Mouse (Mus musculus) limb, embryonic 12.5 days (tissue): Measurements from ENCODE around the gene Akt3. TPM values are rescaled to one million over a fixed set of nuclear protein-coding genes. Genes with fewer than 3 reads are reported as not detected.

Experiments used
- ATAC-seq: fragments of 200-750 bp; cut with Nextera tagmentation; 2 replicates; pipeline ENCODE4 v1.8.0; 2017; ENCODE audit warnings: low read depth, moderate TSS enrichment; ENCODE audit not compliant: insufficient number of reproducible peaks, insufficient read depth, low FRiP score, low TSS enrichment
- H3K27ac ChIP-seq: fragments of 300-500 bp; sonication (generic); 2 replicates; pipeline ENCODE4 v1.5.1; 2016; ENCODE audit warnings: mild to moderate bottlenecking, moderate library complexity
- H3K27me3 ChIP-seq: fragments of 300-500 bp; sonication (generic); 2 replicates; pipeline ENCODE4 v1.6.1; 2016; ENCODE audit warnings: mild to moderate bottlenecking, moderate library complexity
- H3K36me3 ChIP-seq: fragments of 300-500 bp; sonication (generic); 2 replicates; pipeline ENCODE4 v1.6.1; 2016; ENCODE audit warnings: mild to moderate bottlenecking, moderate library complexity
- H3K4me1 ChIP-seq: fragments of 300-500 bp; sonication (generic); replicated peaks from 2 replicates; pipeline ENCODE4 v1.6.1; 2016
- H3K4me2 ChIP-seq: fragments of 300-500 bp; sonication (generic); 2 replicates; pipeline ENCODE4 v1.6.1; 2016; ENCODE audit warnings: mild to moderate bottlenecking, moderate library complexity
- H3K4me3 ChIP-seq: fragments of 300-500 bp; sonication (generic); replicated peaks from 2 replicates; pipeline ENCODE4 v1.5.1; 2016; ENCODE audit warnings: mild to moderate bottlenecking
- H3K9ac ChIP-seq: fragments of 300-500 bp; sonication (generic); replicated peaks from 2 replicates; pipeline ENCODE4 v1.6.1; 2016; ENCODE audit warnings: mild to moderate bottlenecking, moderate library complexity
- H3K9me3 ChIP-seq: fragments of 300-500 bp; sonication (generic); 2 replicates; pipeline ENCODE4 v1.6.1; 2016; ENCODE audit warnings: mild to moderate bottlenecking, moderate library complexity
- whole genome bisulfite sequencing: fragments of 180-500 bp; shearing (Covaris S2); methylation state at CpG from one replicate; pipeline ENCODE4 v1.1.7; 2016; 5-methylcytosine and 5-hydroxymethylcytosine counted together
- polyA plus RNA-seq: library from polyadenylated mRNA; unstranded; fragments of >200 nt; fragmentation: Nextera tagmentation; extraction: Ambion mirVana; gene quantifications from 2 replicates; pipeline ENCODE4 v1.2.1, GENCODE M21; 2016

The Akt3 gene
- polyA plus RNA-seq, 1 experiment from 2014 or later: 9.1 TPM

DNA sequence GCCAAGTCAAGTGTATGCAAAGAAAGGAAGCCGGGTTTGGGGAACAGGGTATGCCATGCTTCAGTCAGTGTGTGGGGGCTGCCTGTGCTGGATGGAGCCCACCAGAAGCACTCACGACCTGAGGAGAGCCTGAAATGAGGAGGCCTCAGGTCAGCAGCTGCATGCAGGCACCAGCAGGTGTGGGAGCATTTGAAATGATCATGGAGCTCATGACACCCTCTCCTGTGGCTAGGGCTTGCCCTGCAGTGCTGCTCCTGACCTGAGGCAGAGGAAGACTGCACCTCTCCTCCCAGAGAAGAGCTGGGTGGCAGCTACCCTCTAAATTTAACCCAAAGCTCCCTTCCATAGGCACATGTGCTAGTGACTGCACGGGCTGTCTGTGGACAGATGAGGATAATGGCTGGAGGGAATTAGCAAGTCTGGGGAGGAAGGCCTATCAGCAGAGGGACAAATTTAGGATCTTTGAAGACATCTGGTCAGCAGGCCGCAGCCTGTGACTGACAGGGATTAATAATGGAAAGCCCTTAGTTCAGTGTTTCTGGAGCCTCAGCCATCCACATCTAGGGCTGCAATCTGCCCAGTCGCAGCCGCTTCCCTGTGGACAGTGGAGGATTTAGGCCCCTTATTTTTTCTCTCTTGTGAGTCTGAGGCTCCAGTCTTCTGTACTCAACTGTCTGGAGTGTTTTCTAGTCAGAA, 247.2 kb downstream of the Akt3 start:
- peaks cover 30% of the 10 kb centered on the region for H3K4me1 ChIP-seq
- H3K27me3 ChIP-seq: no peaks in the 10 kb centered on the region
- no peak overlapping the region for H3K4me2 ChIP-seq
- no peak overlapping the region for H3K27ac ChIP-seq
- no peak overlapping the region for H3K4me3 ChIP-seq
- H3K9ac ChIP-seq: no peak overlapping the region
- no peak for ATAC-seq
- H3K36me3 ChIP-seq: no peaks in the 10 kb centered on the region
- no peaks in the 10 kb centered on the region for H3K9me3 ChIP-seq
- 38% methylated on average over 6 of the region's 6 CpGs for WGBS

DNA sequence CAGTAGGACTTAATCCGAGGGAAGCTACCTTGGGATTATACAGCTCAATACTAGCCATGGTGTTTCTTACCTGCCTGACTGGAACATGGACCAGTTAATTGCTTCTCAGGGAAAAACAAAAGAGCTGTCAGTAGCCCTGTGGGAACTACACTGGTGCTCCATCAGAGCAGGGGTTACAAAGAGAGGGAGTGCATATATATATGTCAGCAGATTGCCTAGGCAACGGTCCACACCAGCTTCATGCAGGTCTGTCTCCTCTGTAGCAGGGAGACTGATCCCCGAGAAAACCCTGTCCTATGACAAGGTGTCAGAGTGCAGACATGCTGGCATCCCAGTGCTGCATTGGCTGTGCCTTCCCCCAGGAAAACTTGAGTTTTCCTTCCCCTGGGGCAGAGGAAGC, 248.0 kb downstream of the Akt3 start:
- no peaks in the 10 kb centered on the region for H3K9me3 ChIP-seq
- peaks cover 30% of the 10 kb centered on the region for H3K4me1 ChIP-seq
- H3K27ac ChIP-seq: no peak overlapping the region
- H3K9ac ChIP-seq: no peak overlapping the region
- H3K4me2 ChIP-seq: no peak overlapping the region
- H3K27me3 ChIP-seq: no peaks in the 10 kb centered on the region
- H3K36me3 ChIP-seq: no peaks in the 10 kb centered on the region
- WGBS: 58% methylated on average over 3 of the region's 3 CpGs
- no peak for ATAC-seq
- no peak overlapping the region for H3K4me3 ChIP-seq

GRCm38 (mm10) chr1:177008777-177009176, 249.2 kb downstream of the Akt3 start:
- no peak overlapping the region for H3K27ac ChIP-seq
- no peaks in the 10 kb centered on the region for H3K27me3 ChIP-seq
- H3K9ac ChIP-seq: no peak overlapping the region
- no peaks in the 10 kb centered on the region for H3K9me3 ChIP-seq
- H3K4me3 ChIP-seq: no peak overlapping the region
- peaks cover 23% of the 10 kb centered on the region for H3K4me1 ChIP-seq
- H3K4me2 ChIP-seq: no peak overlapping the region
- H3K36me3 ChIP-seq: no peaks in the 10 kb centered on the region
- 31% methylated on average over 1 of the region's 1 CpGs for WGBS
- ATAC-seq: no peak

- Histone ChIP-seq H3K9ac (no peak overlapping the region), H3K4me1 (peaks cover 23% of the 10 kb centered on the region), H3K27me3 (no peaks in the 10 kb centered on the region), H3K4me3 (no peak overlapping the region), H3K9me3 (no peaks in the 10 kb centered on the region), H3K27ac (no peak overlapping the region), H3K4me2 (no peak overlapping the region), H3K36me3 (no peaks in the 10 kb centered on the region)
- no peak for ATAC-seq
- 89% methylated on average over 3 of the region's 3 CpGs for WGBS
These were observed 250.6 kb downstream of the Akt3 start for GRCm38 (mm10) chr1:177007405-177007804.

GRCm38 (mm10) chr1:177004041-177004741, 253.8 kb downstream of the Akt3 start:
- 75% methylated on average over 4 of the region's 4 CpGs for WGBS
- ATAC-seq: no peak
- Histone ChIP-seq H3K27me3 (no peaks in the 10 kb centered on the region), H3K4me2 (no peak overlapping the region), H3K9me3 (no peaks in the 10 kb centered on the region), H3K27ac (no peak overlapping the region), H3K4me1 (peaks cover 10% of the 10 kb centered on the region), H3K36me3 (no peaks in the 10 kb centered on the region), H3K4me3 (no peak overlapping the region), H3K9ac (no peak overlapping the region)

DNA sequence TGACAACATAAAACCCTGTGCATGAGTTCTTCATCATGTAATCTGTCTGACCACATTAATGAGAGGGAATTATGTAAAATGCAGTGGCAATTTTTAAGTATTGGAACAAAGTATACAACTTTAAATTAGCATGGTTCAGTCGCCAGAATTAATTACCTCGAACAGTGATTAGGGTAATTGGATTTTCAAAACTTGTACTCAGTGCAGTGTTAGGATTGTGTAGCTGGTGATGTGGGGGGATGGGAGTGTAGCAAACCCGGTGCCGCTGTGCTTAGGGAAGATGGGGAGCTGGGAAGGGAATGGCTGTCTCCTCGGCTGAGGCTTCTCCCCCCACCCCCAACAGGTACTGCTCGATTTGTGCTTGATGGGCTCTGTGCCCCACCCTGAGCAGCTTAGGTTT, 255.1 kb downstream of the Akt3 start:
- Histone ChIP-seq H3K36me3 (no peaks in the 10 kb centered on the region), H3K9ac (no peak overlapping the region), H3K9me3 (no peaks in the 10 kb centered on the region), H3K4me1 (peaks cover 16% of the 10 kb centered on the region), H3K4me3 (no peak overlapping the region), H3K4me2 (no peak overlapping the region), H3K27me3 (peaks cover 4% of the 10 kb centered on the region; the same call in 1 of the 2 replicates), H3K27ac (no peak overlapping the region)
- ATAC-seq: no peak
- WGBS: 59% methylated on average over 6 of the region's 6 CpGs

DNA sequence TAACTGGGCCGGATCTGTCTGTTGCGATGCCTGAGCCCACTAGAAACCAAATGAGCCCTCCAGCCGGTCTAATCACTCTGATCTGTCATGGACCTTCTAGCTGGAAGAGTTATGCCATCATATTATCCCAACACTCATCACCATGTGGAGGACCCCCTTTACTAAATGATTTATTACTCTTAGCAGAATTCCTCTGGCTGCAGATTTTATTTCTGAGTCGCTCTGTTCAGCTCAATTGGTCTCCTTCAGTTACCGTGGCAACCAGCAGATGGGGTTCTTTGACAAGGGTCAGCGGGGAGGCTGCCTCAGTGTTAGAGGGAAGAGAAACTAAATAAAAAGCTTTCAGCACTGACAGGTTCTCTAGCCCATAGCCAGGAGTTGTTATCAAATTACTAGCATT, 259.0 kb downstream of the Akt3 start:
- 17% methylated on average over 6 of the region's 6 CpGs for WGBS
- no peak overlapping the region for H3K4me3 ChIP-seq
- no peak overlapping the region for H3K27ac ChIP-seq
- H3K9ac ChIP-seq: no peak overlapping the region
- no peaks in the 10 kb centered on the region for H3K9me3 ChIP-seq
- ATAC-seq: peak; percentile 22; the same call in 1 of the 2 replicates
- H3K4me2 ChIP-seq: no peak overlapping the region
- H3K4me1 ChIP-seq: peaks cover 39% of the 10 kb centered on the region
- peaks cover 13% of the 10 kb centered on the region; the same call in 1 of the 2 replicates for H3K27me3 ChIP-seq
- no peaks in the 10 kb centered on the region for H3K36me3 ChIP-seq

DNA sequence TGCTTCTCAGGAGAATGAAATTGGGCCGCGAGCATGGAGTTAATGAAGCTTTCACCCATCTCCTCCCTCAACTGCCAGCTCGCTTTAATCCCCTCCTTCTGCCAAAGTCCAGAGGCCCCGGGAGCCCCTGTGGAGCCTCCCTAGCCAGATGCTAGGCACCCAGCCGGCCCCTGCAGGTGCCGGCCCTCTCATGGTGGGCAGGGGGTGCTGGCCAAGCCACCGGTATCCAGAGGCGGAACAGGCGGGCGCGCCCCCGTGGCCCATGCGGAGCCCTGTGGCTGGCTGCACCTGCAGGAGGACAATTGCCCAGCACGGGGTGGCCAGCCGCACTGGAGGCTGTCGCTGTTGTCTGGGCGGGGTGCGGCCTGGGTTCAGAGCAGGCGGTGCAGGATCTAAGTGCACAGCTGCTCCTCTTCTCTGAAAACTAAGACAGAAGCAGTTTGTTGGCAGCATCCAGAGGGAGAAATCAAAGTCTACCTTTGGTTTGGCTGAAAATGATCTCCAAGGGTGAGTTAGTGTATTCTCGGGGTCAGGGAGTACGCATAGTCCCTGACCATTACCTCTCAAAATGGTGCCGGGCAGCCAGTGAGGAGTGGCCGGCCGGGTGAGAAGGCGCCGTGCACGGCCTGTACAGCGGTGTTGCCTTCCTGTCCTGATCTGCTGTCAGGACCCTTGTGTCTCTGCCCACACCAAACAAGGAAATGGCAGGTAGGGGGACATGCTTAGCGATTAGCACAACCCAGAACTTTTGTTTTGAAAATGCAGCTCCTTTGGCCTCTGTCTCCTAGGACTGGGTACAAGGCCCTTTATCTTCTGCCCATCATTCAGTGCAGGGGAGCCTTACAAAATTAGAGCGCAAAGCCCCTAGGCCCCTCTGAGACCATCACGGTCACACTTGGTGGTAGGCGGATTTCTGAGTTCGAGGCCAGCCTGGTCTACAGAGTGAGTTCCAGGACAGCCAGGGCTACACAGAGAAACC, 260.0 kb downstream of the Akt3 start:
- Histone ChIP-seq H3K27ac (no peak overlapping the region), H3K9me3 (no peaks in the 10 kb centered on the region), H3K4me2 (peak overlapping the region; percentile 36), H3K4me1 (peaks cover 44% of the 10 kb centered on the region), H3K9ac (no peak overlapping the region), H3K27me3 (peaks cover 13% of the 10 kb centered on the region; the same call in 1 of the 2 replicates), H3K36me3 (no peaks in the 10 kb centered on the region), H3K4me3 (no peak overlapping the region)
- 41% methylated on average over 33 of the region's 33 CpGs for whole genome bisulfite sequencing
- ATAC-seq: no peak

DNA sequence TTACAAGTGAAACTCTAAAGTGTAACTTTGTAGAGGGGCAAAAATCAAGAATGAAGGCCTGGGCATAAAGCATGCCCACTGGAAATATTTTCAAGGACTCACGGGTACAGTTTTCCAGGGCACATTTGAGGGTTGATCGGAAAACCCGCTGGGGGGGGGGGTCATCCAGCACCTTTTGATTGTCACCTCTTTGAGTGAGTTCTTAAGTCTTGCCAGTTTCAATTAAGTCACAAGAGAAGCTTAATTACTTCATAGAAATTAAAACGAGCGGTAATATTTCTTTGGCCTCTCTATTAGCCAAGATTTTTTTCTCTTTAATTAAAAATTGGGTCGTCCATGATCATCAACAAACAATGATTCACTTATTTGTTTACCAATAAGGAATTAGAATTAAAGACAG, 260.7 kb downstream of the Akt3 start:
- H3K27me3 ChIP-seq: peaks cover 13% of the 10 kb centered on the region; the same call in 1 of the 2 replicates
- no peak for ATAC-seq

DNA sequence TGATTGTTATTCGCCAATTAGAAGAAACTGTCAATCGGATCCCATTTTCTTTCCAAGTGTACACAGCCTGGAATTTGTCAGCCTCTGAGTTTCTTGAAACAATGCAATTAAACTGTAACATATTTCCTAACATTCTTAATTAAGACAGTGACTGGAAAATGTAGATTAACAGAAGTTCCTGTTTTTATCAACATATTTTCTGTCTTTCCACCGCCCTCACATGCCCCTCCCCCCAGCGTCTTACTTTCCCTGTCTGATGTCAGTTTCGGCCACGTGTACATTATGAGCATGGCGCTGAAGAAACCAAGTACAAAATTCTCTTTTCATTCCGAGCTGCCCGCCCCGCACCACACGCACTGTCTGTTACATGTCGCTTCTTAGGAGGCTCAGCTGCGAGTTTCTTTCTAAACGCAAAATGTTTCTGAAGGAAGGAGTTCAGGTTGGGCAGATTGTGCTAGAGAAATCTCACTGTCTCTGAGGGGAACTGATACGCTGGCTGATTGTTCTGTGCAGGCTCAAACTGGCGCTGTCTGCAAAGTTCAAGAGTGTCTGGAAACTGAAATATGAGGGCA, 261.3 kb downstream of the Akt3 start:
- Histone ChIP-seq H3K27ac (no peak overlapping the region), H3K4me3 (no peak overlapping the region), H3K36me3 (no peaks in the 10 kb centered on the region), H3K9ac (no peak overlapping the region), H3K9me3 (no peaks in the 10 kb centered on the region), H3K27me3 (peaks cover 13% of the 10 kb centered on the region; the same call in 1 of the 2 replicates), H3K4me2 (no peak overlapping the region), H3K4me1 (peaks cover 44% of the 10 kb centered on the region)
- WGBS: 54% methylated on average over 16 of the region's 16 CpGs
- ATAC-seq: no peak

More for the DNA sequence above, 260.7 kb downstream of the Akt3 start:
- Histone ChIP-seq H3K4me1 (peaks cover 44% of the 10 kb centered on the region), H3K27ac (no peak overlapping the region), H3K9ac (no peak overlapping the region), H3K9me3 (no peaks in the 10 kb centered on the region), H3K4me3 (no peak overlapping the region), H3K4me2 (no peak overlapping the region), H3K36me3 (no peaks in the 10 kb centered on the region)
- WGBS: 55% methylated on average over 6 of the region's 6 CpGs
